30 mouse cellular contexts compared by ENCODE assay signal in genomic region chr3:105737666-105738065, GRCm38 (mm10). TPM values are rescaled to one million over a fixed set of nuclear protein-coding genes. Genes with fewer than 3 reads are reported as not detected.
DNase-seq lines count a peak whose midpoint lies in the region; ATAC-seq and TF ChIP-seq lines count a peak whose summit lies in the region.
"Had no signal": no experiment of that assay in that cellular context is flagged by ENCODE, and none has a peak within 500 bp of the region (broad histone marks: within the 10 kb centered on the region; RNA-seq: fewer than 3 reads in every experiment).

No protein-coding gene starts in this region.

- no peaks in the 10 kb centered on the region for H3K27me3 ChIP-seq in kidney, adult 2 months (replicated peaks; ENCODE audit: control insufficient read depth, insufficient read depth, low read length)
- H3K27me3 ChIP-seq in liver, adult 2 months (ENCODE audit: control insufficient read depth, insufficient read depth, low read length), result no peaks in the 10 kb centered on the region
- H3K27me3 ChIP-seq in liver, postnatal 0 days (ENCODE audit: insufficient read depth, low read length), result no peaks in the 10 kb centered on the region
- no peaks in the 10 kb centered on the region for H3K27me3 ChIP-seq in midbrain, embryonic 11.5 days (ENCODE audit: control insufficient read depth, insufficient read depth, low read length)
- H3K27me3 ChIP-seq in midbrain, embryonic 15.5 days (replicated peaks), result no peaks in the 10 kb centered on the region
- H3K27me3 ChIP-seq: CH12.LX; embryonic facial prominence, embryonic 13.5 days; embryonic facial prominence, embryonic 15.5 days; forebrain, embryonic 12.5 days; Patski had no signal

- DNase-seq in adrenal gland, adult 2 months, result peak; percentile 45
- no peak for DNase-seq in adrenal gland, postnatal 36 days
- peak; percentile 66 for DNase-seq in kidney, adult 2 months
- DNase-seq in kidney, adult 18-20 months, result no peak
- peak; percentile 92 for DNase-seq in liver, adult 2 months (ENCODE audit: extremely low read depth, low read depth, low spot score)
- no peak for DNase-seq in liver, postnatal 0 days
- peak; percentile 65 for DNase-seq in midbrain, embryonic 11.5 days (ENCODE audit: low spot score, missing footprints)
- DNase-seq: adrenal gland, adult 8-10 months; adrenal gland, postnatal 14 days; B cell, adult 2 months; cerebellum, adult 11 months; cerebellum, adult 18-20 months; cerebellum, adult 8-10 months; cerebellum, adult 9-11 months; cerebellum, postnatal 14 days; cerebellum, postnatal 36 days; embryo, embryonic 11 days had no signal

- no peaks in the 10 kb centered on the region for H3K9me3 ChIP-seq in liver, postnatal 0 days (ENCODE audit: low read length)
- H3K9me3 ChIP-seq in midbrain, embryonic 11.5 days (ENCODE audit: control insufficient read depth, low read length), result no peaks in the 10 kb centered on the region
- no peaks in the 10 kb centered on the region for H3K9me3 ChIP-seq in midbrain, embryonic 15.5 days
- H3K9me3 ChIP-seq: embryonic facial prominence, embryonic 13.5 days; embryonic facial prominence, embryonic 15.5 days; forebrain, embryonic 10.5 days; forebrain, embryonic 12.5 days; G1E had no signal

- no peak for TF ChIP-seq POLR2A in kidney, adult 2 months (IDR thresholded peaks at IDR 0.05; ENCODE audit: low read depth, low read length)
- no peak for TF ChIP-seq POLR2A in liver, adult 2 months (IDR thresholded peaks at IDR 0.05; ENCODE audit: extremely low read depth, insufficient read depth, low read length)

- no peak for TF ChIP-seq EP300 in liver, postnatal 0 days (IDR thresholded peaks at IDR 0.05; ENCODE audit: low read depth)

- ATAC-seq in liver, postnatal 0 days, result no peak
- ATAC-seq in midbrain, embryonic 11.5 days (ENCODE audit: low FRiP score), result no peak
- ATAC-seq in midbrain, embryonic 15.5 days (replicated peaks), result no peak
- ATAC-seq: activated CD4-positive, CD25-positive, alpha-beta regulatory T cell, adult 4 months; CD4-positive, CD25-positive, alpha-beta regulatory T cell, adult 4 months; forebrain, embryonic 14.5 days; forebrain, embryonic 16.5 days; Patski had no signal

- no peaks in the 10 kb centered on the region; the same call in 1 of the 2 replicates for H3K79me2 ChIP-seq in liver, adult 2 months (ENCODE audit: control insufficient read depth, insufficient read depth, low read length)

- H3K4me2 ChIP-seq in liver, postnatal 0 days (ENCODE audit: low read depth, low read length), result no peak overlapping the region
- no peak overlapping the region for H3K4me2 ChIP-seq in midbrain, embryonic 11.5 days
- H3K4me2 ChIP-seq in midbrain, embryonic 15.5 days, result no peak overlapping the region
- H3K4me2 ChIP-seq: embryonic facial prominence, embryonic 13.5 days; embryonic facial prominence, embryonic 15.5 days; forebrain, embryonic 12.5 days had no signal

- H3K4me1 ChIP-seq in kidney, adult 2 months (ENCODE audit: control insufficient read depth, insufficient read depth, low read length), result peaks cover 12% of the 10 kb centered on the region; the same call in 1 of the 2 replicates
- H3K4me1 ChIP-seq in liver, adult 2 months (ENCODE audit: control insufficient read depth, insufficient read depth, low read length), result peaks cover 28% of the 10 kb centered on the region
- H3K4me1 ChIP-seq in liver, postnatal 0 days (ENCODE audit: insufficient read depth), result no peaks in the 10 kb centered on the region
- no peaks in the 10 kb centered on the region for H3K4me1 ChIP-seq in midbrain, embryonic 11.5 days (ENCODE audit: control insufficient read depth, insufficient read depth, low read length)
- H3K4me1 ChIP-seq in midbrain, embryonic 15.5 days, result no peaks in the 10 kb centered on the region
- H3K4me1 ChIP-seq: embryonic facial prominence, embryonic 13.5 days; embryonic facial prominence, embryonic 15.5 days; forebrain, embryonic 10.5 days; forebrain, embryonic 12.5 days had no signal

- WGBS in kidney, adult 2 months, result 51% methylated on average over 3 of the region's 3 CpGs
- WGBS in liver, adult 2 months, result 25% methylated on average over 3 of the region's 3 CpGs
- 71% methylated on average over 3 of the region's 3 CpGs for WGBS in liver, postnatal 0 days (ENCODE audit: insufficient replicate concordance)
- 94% methylated on average over 3 of the region's 3 CpGs for WGBS in midbrain, embryonic 11.5 days
- WGBS in midbrain, embryonic 15.5 days, result 87% methylated on average over 3 of the region's 3 CpGs

- no peak for TF ChIP-seq CTCF in kidney, adult 2 months (conservative IDR thresholded peaks at IDR 0.05; ENCODE audit: insufficient read depth, insufficient read length, low read depth, low read length)
- TF ChIP-seq CTCF in liver, adult 2 months (IDR thresholded peaks at IDR 0.05; ENCODE audit: low read depth, low read length), result no peak
- TF ChIP-seq CTCF in liver, postnatal 0 days (IDR thresholded peaks at IDR 0.05; ENCODE audit: low read depth), result no peak

- no peak overlapping the region for H3K4me3 ChIP-seq in kidney, adult 2 months (ENCODE audit: insufficient read depth, low read depth, low read length)
- no peak overlapping the region for H3K4me3 ChIP-seq in liver, adult 2 months (ENCODE audit: insufficient read depth, low read depth, low read length)
- H3K4me3 ChIP-seq in liver, postnatal 0 days (ENCODE audit: low read depth, low read length), result no peak overlapping the region
- H3K4me3 ChIP-seq in midbrain, embryonic 11.5 days (ENCODE audit: low read depth, low read length), result no peak overlapping the region
- H3K4me3 ChIP-seq in midbrain, embryonic 15.5 days, result no peak overlapping the region
- H3K4me3 ChIP-seq: embryonic facial prominence, embryonic 13.5 days; embryonic facial prominence, embryonic 15.5 days; erythroblast, embryonic 14.5 days; forebrain, embryonic 10.5 days; forebrain, embryonic 12.5 days had no signal

- peak overlapping the region; percentile 82; the same call in 1 of the 2 replicates for H3K27ac ChIP-seq in kidney, adult 2 months (ENCODE audit: insufficient read depth, low read depth, low read length)
- peak overlapping the region; percentile 70 for H3K27ac ChIP-seq in liver, adult 2 months (replicated peaks; ENCODE audit: insufficient read depth, low read depth, low read length)
- no peak overlapping the region for H3K27ac ChIP-seq in liver, postnatal 0 days (ENCODE audit: low read depth)
- no peak overlapping the region for H3K27ac ChIP-seq in midbrain, embryonic 11.5 days (ENCODE audit: low read depth, low read length)
- no peak overlapping the region for H3K27ac ChIP-seq in midbrain, embryonic 15.5 days
- H3K27ac ChIP-seq: embryonic facial prominence, embryonic 13.5 days; embryonic facial prominence, embryonic 15.5 days; forebrain, embryonic 10.5 days; forebrain, embryonic 12.5 days had no signal

- H3K9ac ChIP-seq in liver, adult 2 months (ENCODE audit: low read depth, low read length), result no peak overlapping the region
- no peak overlapping the region for H3K9ac ChIP-seq in liver, postnatal 0 days (replicated peaks)
- no peak overlapping the region for H3K9ac ChIP-seq in midbrain, embryonic 11.5 days (ENCODE audit: low read length)
- H3K9ac ChIP-seq in midbrain, embryonic 15.5 days, result no peak overlapping the region
- H3K9ac ChIP-seq: embryonic facial prominence, embryonic 13.5 days; embryonic facial prominence, embryonic 15.5 days; forebrain, embryonic 12.5 days had no signal

- H3K36me3 ChIP-seq in kidney, adult 2 months (ENCODE audit: control insufficient read depth, insufficient read depth, low read length), result peaks cover 2% of the 10 kb centered on the region; the same call in 1 of the 2 replicates
- peaks cover 19% of the 10 kb centered on the region for H3K36me3 ChIP-seq in liver, adult 2 months (ENCODE audit: control insufficient read depth, insufficient read depth, low read length)
- peaks cover 41% of the 10 kb centered on the region for H3K36me3 ChIP-seq in liver, postnatal 0 days (replicated peaks; ENCODE audit: insufficient read depth, low read length)
- peaks cover 4% of the 10 kb centered on the region for H3K36me3 ChIP-seq in midbrain, embryonic 11.5 days (ENCODE audit: control insufficient read depth, insufficient read depth, low read length)
- H3K36me3 ChIP-seq in midbrain, embryonic 15.5 days (replicated peaks), result 0 out of 2 replicates have a peak, but pooled peaks cover 7% of the 10 kb centered on the region

RNA-seq across cellular contexts. Expression of gene Inka2, which starts 33.3 kb away (rescaled TPM):
- total RNA-seq in adrenal gland, adult 2 months (2021), result 1 to 10 TPM; 1.3 to 3.6 TPM
- polyA plus RNA-seq in adrenal gland, adult 2 months (2012; rRNA removed), result 0.54 and 0.91 TPM in 2 replicates
- 1 to 10 TPM; 1.6 TPM for total RNA-seq in adrenal gland, postnatal 36 days (2021)
- polyA plus RNA-seq in kidney, adult 2 months (2012; rRNA removed), result 0.61 and 0.64 TPM in 2 replicates
- total RNA-seq in liver, adult 2 months (2014; rRNA removed), result 0.09 and 0.13 TPM in 2 replicates
- polyA plus RNA-seq in liver, adult 2 months (2012; rRNA removed), result 0.06 and 0.07 TPM in 2 replicates
- polyA plus RNA-seq in liver, postnatal 0 days (2015; fragmentation: Nextera tagmentation; extraction: Ambion mirVana), result 0.13 and 0.17 TPM in 2 replicates
- 0.34 and 0.56 TPM in 2 replicates for polyA plus RNA-seq in midbrain, embryonic 11.5 days (2014; fragmentation: Nextera tagmentation; extraction: Ambion mirVana)
- 4.8 and 6.0 TPM in 2 replicates for polyA plus RNA-seq in midbrain, embryonic 15.5 days (2015; fragmentation: Nextera tagmentation; extraction: Ambion mirVana)

RNA-seq across cellular contexts. Expression of gene Ddx20, which starts 50.3 kb away (rescaled TPM):
- total RNA-seq in adrenal gland, adult 2 months (2021), result 10 to 100 TPM; 16.9 to 17.0 TPM
- 25.4 and 26.4 TPM in 2 replicates for polyA plus RNA-seq in adrenal gland, adult 2 months (2012; rRNA removed)
- total RNA-seq in adrenal gland, postnatal 36 days (2021), result 10 to 100 TPM; 16.4 to 19.5 TPM
- 6.5 and 9.1 TPM in 2 replicates for polyA plus RNA-seq in kidney, adult 2 months (2012; rRNA removed)
- total RNA-seq in liver, adult 2 months (2014; rRNA removed), result 7.3 and 7.9 TPM in 2 replicates
- 6.9 and 7.4 TPM in 2 replicates for polyA plus RNA-seq in liver, adult 2 months (2012; rRNA removed)
- polyA plus RNA-seq in liver, postnatal 0 days (2015; fragmentation: Nextera tagmentation; extraction: Ambion mirVana), result 9.7 and 9.8 TPM in 2 replicates
- 46.3 and 52.7 TPM in 2 replicates for polyA plus RNA-seq in midbrain, embryonic 11.5 days (2014; fragmentation: Nextera tagmentation; extraction: Ambion mirVana)
- 25.9 and 26.3 TPM in 2 replicates for polyA plus RNA-seq in midbrain, embryonic 15.5 days (2015; fragmentation: Nextera tagmentation; extraction: Ambion mirVana)

Comparison
In these comparisons a context has a peak if more than half of its experiments do, and no peak if none do; other contexts are left out.
1. DNase-seq: peak in adrenal gland, adult 2 months (single experiment), kidney, adult 2 months (single experiment), liver, adult 2 months (single experiment) and midbrain, embryonic 11.5 days (single experiment); none in adrenal gland, postnatal 36 days (0 of 2), kidney, adult 18-20 months (single experiment) and liver, postnatal 0 days (single experiment).
2. H3K27ac ChIP-seq: peak in kidney, adult 2 months (single experiment) and liver, adult 2 months (single experiment); none in liver, postnatal 0 days (single experiment), midbrain, embryonic 11.5 days (single experiment) and midbrain, embryonic 15.5 days (single experiment).